Mouse (Mus musculus) thymus, adult 2 months (tissue): ENCODE measurements at regions not wholly inside any gene's neighbourhood (a gene's known extent, or its start where the extent isn't known, plus 50 kb on each side); places are given as distances from the start of the nearest gene placed in this dataset.

ENCODE experiments used
- CTCF ChIP-seq: fragments of 200-500 bp; IDR thresholded peaks from 2 replicates; pipeline ENCODE4 v1.5.1; 2012; ENCODE audit warnings: mild to moderate bottlenecking, control low read depth, low read length, moderate library complexity, borderline replicate concordance; ENCODE audit not compliant: control insufficient read depth, poor library complexity, insufficient read depth; ENCODE audit errors: extremely low read depth
- POLR2A ChIP-seq: fragments of 200-500 bp; IDR thresholded peaks from 2 replicates; pipeline ENCODE4 v1.6.1; 2012; ENCODE audit warnings: mild to moderate bottlenecking, low read length, control low read depth, moderate library complexity; ENCODE audit not compliant: control insufficient read depth, poor library complexity, insufficient read depth; ENCODE audit errors: extremely low read depth

GRCm38 (mm10) chr1:76873207-76873606 is 641.7 kb downstream of the Epha4 start:
- no peak for TF ChIP-seq POLR2A
- no peak for TF ChIP-seq CTCF
